Mouse (Mus musculus) forebrain, embryonic 15.5 days (tissue): Measurements from ENCODE around the gene Rgs17. TPM values are rescaled to one million over a fixed set of nuclear protein-coding genes. Genes with fewer than 3 reads are reported as not detected.
A peak's percentile ranks its signal among the peaks of the same experiment; 100 is the strongest.
"Not testable (repeated sequence)": the region's sequence is repeated elsewhere in the genome, so short reads cannot be mapped to it uniquely, and the experiment has no call there.

Experiments used
- ATAC-seq: fragments of 200-750 bp; cut with Nextera tagmentation; replicated peaks from 2 replicates; pipeline ENCODE4 v1.8.0; 2017; ENCODE audit warnings: mild to moderate bottlenecking, moderate TSS enrichment, moderate library complexity
- H3K27ac ChIP-seq: fragments of 300-500 bp; sonication (generic); replicated peaks from 2 replicates; pipeline ENCODE4 v1.5.1; 2015; ENCODE audit warnings: mild to moderate bottlenecking, inconsistent platforms
- H3K27me3 ChIP-seq: fragments of 300-500 bp; sonication (generic); 2 replicates; pipeline ENCODE4 v1.6.1; 2015; ENCODE audit warnings: inconsistent platforms
- H3K36me3 ChIP-seq: fragments of 300-500 bp; sonication (generic); 2 replicates; pipeline ENCODE4 v1.6.1; 2015; ENCODE audit warnings: mild to moderate bottlenecking, inconsistent platforms
- H3K4me1 ChIP-seq: fragments of 300-500 bp; sonication (generic); 2 replicates; pipeline ENCODE4 v1.6.1; 2015; ENCODE audit warnings: inconsistent platforms
- H3K4me2 ChIP-seq: fragments of 300-500 bp; sonication (generic); replicated peaks from 2 replicates; pipeline ENCODE4 v1.6.1; 2015; ENCODE audit warnings: mild to moderate bottlenecking, inconsistent platforms
- H3K4me3 ChIP-seq: fragments of 300-500 bp; sonication (generic); 2 replicates; pipeline ENCODE4 v1.5.1; 2015; ENCODE audit warnings: mild to moderate bottlenecking, inconsistent platforms
- H3K9ac ChIP-seq: fragments of 300-500 bp; sonication (generic); replicated peaks from 2 replicates; pipeline ENCODE4 v1.6.1; 2015; ENCODE audit warnings: mild to moderate bottlenecking, inconsistent platforms
- H3K9me3 ChIP-seq: fragments of 300-500 bp; sonication (generic); 2 replicates; pipeline ENCODE4 v1.6.1; 2016; ENCODE audit warnings: inconsistent platforms
- WGBS: fragments of 180-500 bp; shearing (Covaris S2); methylation state at CpG from one replicate; pipeline ENCODE4 v1.1.7; 2015; ENCODE audit warnings: mixed read lengths; 5-methylcytosine and 5-hydroxymethylcytosine counted together
- polyA plus RNA-seq: library from polyadenylated mRNA; unstranded; fragments of >200 nt; fragmentation: Nextera tagmentation; extraction: Ambion mirVana; gene quantifications from 2 replicates; pipeline ENCODE4 v1.2.1, GENCODE M21; 2015

Rgs17 gene
- 12.2 and 12.7 TPM in 2 replicates for polyA plus RNA-seq

GRCm38 (mm10) chr10:5922294-5922828 is at the start of gene Rgs17:
Rgs17 (minus strand) TSS chr10:5922400.
- WGBS, result under 1% methylated on average over 28 of the region's 35 CpGs
- peak within 1 kb of the TSS; percentile 87 for H3K9ac ChIP-seq
- no peaks in the 10 kb centered on the region for H3K36me3 ChIP-seq
- H3K27me3 ChIP-seq, result no peaks in the 10 kb centered on the region
- peaks cover 19% of the 10 kb centered on the region for H3K4me1 ChIP-seq
- H3K4me3 ChIP-seq, result peak within 1 kb of the TSS; percentile 93
- H3K9me3 ChIP-seq, result no peaks in the 10 kb centered on the region
- peak; percentile 95 for ATAC-seq
- peak within 1 kb of the TSS; percentile 74 for H3K27ac ChIP-seq
- peak within 1 kb of the TSS; percentile 79 for H3K4me2 ChIP-seq

GRCm38 (mm10) chr10:5967655-5968054 is 45.5 kb upstream of the Rgs17 start:
- no peak overlapping the region for H3K4me2 ChIP-seq
- ATAC-seq, result no peak
- H3K4me1 ChIP-seq, result no peaks in the 10 kb centered on the region
- no peaks in the 10 kb centered on the region for H3K9me3 ChIP-seq
- H3K27me3 ChIP-seq, result no peaks in the 10 kb centered on the region
- no peak overlapping the region for H3K9ac ChIP-seq
- no peak overlapping the region for H3K27ac ChIP-seq
- no peak overlapping the region for H3K4me3 ChIP-seq
- WGBS, result 81% methylated on average over 2 of the region's 2 CpGs
- no peaks in the 10 kb centered on the region for H3K36me3 ChIP-seq

- not testable (repeated sequence) for H3K4me2 ChIP-seq, H3K9ac ChIP-seq, ATAC-seq, H3K4me1 ChIP-seq, H3K27me3 ChIP-seq, H3K4me3 ChIP-seq, H3K36me3 ChIP-seq, H3K9me3 ChIP-seq, H3K27ac ChIP-seq
Observed at GRCm38 (mm10) chr10:5953787-5954186, 31.6 kb upstream of the Rgs17 start.

- Histone ChIP-seq H3K9me3 (no peaks in the 10 kb centered on the region), H3K36me3 (no peaks in the 10 kb centered on the region), H3K4me2 (no peak overlapping the region), H3K27ac (no peak overlapping the region), H3K27me3 (no peaks in the 10 kb centered on the region), H3K9ac (no peak overlapping the region), H3K4me1 (peaks cover 19% of the 10 kb centered on the region), H3K4me3 (no peak overlapping the region)
- 90% methylated on average over 5 of the region's 5 CpGs for WGBS
- ATAC-seq, result no peak
Observed at GRCm38 (mm10) chr10:5924261-5924660, 2.1 kb upstream of the Rgs17 start.

- ATAC-seq, result 0 out of 2 replicates have a peak, but pooled peaks have one; percentile 8
- Histone ChIP-seq H3K4me3 (no peak overlapping the region), H3K27me3 (no peaks in the 10 kb centered on the region), H3K36me3 (no peaks in the 10 kb centered on the region), H3K4me1 (peaks cover 19% of the 10 kb centered on the region), H3K9me3 (no peaks in the 10 kb centered on the region), H3K9ac (no peak overlapping the region), H3K27ac (no peak overlapping the region), H3K4me2 (no peak overlapping the region; the same call in 1 of the 2 replicates)
- WGBS, result 10% methylated on average over 9 of the region's 9 CpGs
Observed at GRCm38 (mm10) chr10:5923096-5923495, 896 bp upstream of the Rgs17 start.

GRCm38 (mm10) chr10:5921771-5922170 is 429 bp downstream of the Rgs17 start:
- H3K9me3 ChIP-seq, result no peaks in the 10 kb centered on the region
- H3K4me3 ChIP-seq, result peak overlapping the region; percentile 93
- ATAC-seq, result peak; percentile 54
- WGBS, result under 1% methylated on average over 31 of the region's 31 CpGs
- H3K4me1 ChIP-seq, result peaks cover 19% of the 10 kb centered on the region
- peak overlapping the region; percentile 74 for H3K27ac ChIP-seq
- H3K27me3 ChIP-seq, result no peaks in the 10 kb centered on the region
- H3K36me3 ChIP-seq, result no peaks in the 10 kb centered on the region
- peak overlapping the region; percentile 79 for H3K4me2 ChIP-seq
- H3K9ac ChIP-seq, result peak overlapping the region; percentile 87

- peak overlapping the region; percentile 93 for H3K4me3 ChIP-seq
- H3K4me1 ChIP-seq, result peaks cover 19% of the 10 kb centered on the region
- H3K9me3 ChIP-seq, result no peaks in the 10 kb centered on the region
- H3K4me2 ChIP-seq, result peak overlapping the region; percentile 79
- H3K27ac ChIP-seq, result peak overlapping the region; percentile 55; the same call in 1 of the 2 replicates
- ATAC-seq, result peak; percentile 23
- H3K9ac ChIP-seq, result peak overlapping the region; percentile 87
- no peaks in the 10 kb centered on the region for H3K36me3 ChIP-seq
- H3K27me3 ChIP-seq, result no peaks in the 10 kb centered on the region
- WGBS, result 2% methylated on average over 12 of the region's 12 CpGs
Observed at GRCm38 (mm10) chr10:5921031-5921551, 1.1 kb downstream of the Rgs17 start.

GRCm38 (mm10) chr10:5904399-5904798 is 17.8 kb downstream of the Rgs17 start:
- Histone ChIP-seq H3K27me3 (no peaks in the 10 kb centered on the region), H3K4me1 (peaks cover 4% of the 10 kb centered on the region; the same call in 1 of the 2 replicates), H3K9ac (no peak overlapping the region), H3K36me3 (no peaks in the 10 kb centered on the region), H3K27ac (no peak overlapping the region), H3K4me2 (no peak overlapping the region), H3K4me3 (no peak overlapping the region), H3K9me3 (no peaks in the 10 kb centered on the region)
- 90% methylated on average over 2 of the region's 2 CpGs for WGBS
- ATAC-seq, result no peak; the same call in 1 of the 2 replicates

GRCm38 (mm10) chr10:5901777-5902176 is 20.4 kb downstream of the Rgs17 start:
- 76% methylated on average over 4 of the region's 4 CpGs for WGBS

GRCm38 (mm10) chr10:5900731-5901130 is 21.5 kb downstream of the Rgs17 start:
- WGBS, result 84% methylated on average over 6 of the region's 6 CpGs

More at GRCm38 (mm10) chr10:5901777-5902176, 20.4 kb downstream of the Rgs17 start:
- Histone ChIP-seq H3K27me3 (no peaks in the 10 kb centered on the region), H3K9me3 (no peaks in the 10 kb centered on the region), H3K27ac (no peak overlapping the region), H3K4me3 (no peak overlapping the region), H3K9ac (no peak overlapping the region), H3K4me1 (peaks cover 4% of the 10 kb centered on the region; the same call in 1 of the 2 replicates), H3K36me3 (no peaks in the 10 kb centered on the region), H3K4me2 (no peak overlapping the region)
- no peak for ATAC-seq

GRCm38 (mm10) chr10:5877106-5877505 is 45.1 kb downstream of the Rgs17 start:
- Histone ChIP-seq H3K4me1 (no peaks in the 10 kb centered on the region), H3K4me2 (no peak overlapping the region), H3K27me3 (no peaks in the 10 kb centered on the region), H3K4me3 (no peak overlapping the region), H3K9me3 (no peaks in the 10 kb centered on the region), H3K9ac (no peak overlapping the region), H3K36me3 (no peaks in the 10 kb centered on the region), H3K27ac (no peak overlapping the region)
- WGBS, result 51% methylated on average over 3 of the region's 3 CpGs
- no peak for ATAC-seq

More at GRCm38 (mm10) chr10:5900731-5901130, 21.5 kb downstream of the Rgs17 start:
- H3K4me3 ChIP-seq, result no peak overlapping the region
- no peaks in the 10 kb centered on the region for H3K9me3 ChIP-seq
- H3K4me2 ChIP-seq, result no peak overlapping the region
- H3K36me3 ChIP-seq, result no peaks in the 10 kb centered on the region
- no peaks in the 10 kb centered on the region for H3K27me3 ChIP-seq
- H3K9ac ChIP-seq, result no peak overlapping the region
- no peak overlapping the region for H3K27ac ChIP-seq
- peaks cover 4% of the 10 kb centered on the region; the same call in 1 of the 2 replicates for H3K4me1 ChIP-seq
- 0 out of 2 replicates have a peak, but pooled peaks have one; percentile 23 for ATAC-seq

- no peak overlapping the region for H3K9ac ChIP-seq
- H3K4me3 ChIP-seq, result no peak overlapping the region
- H3K36me3 ChIP-seq, result no peaks in the 10 kb centered on the region
- H3K4me2 ChIP-seq, result no peak overlapping the region
- peaks cover 11% of the 10 kb centered on the region for H3K4me1 ChIP-seq
- no peak overlapping the region for H3K27ac ChIP-seq
- H3K9me3 ChIP-seq, result no peaks in the 10 kb centered on the region
- no peaks in the 10 kb centered on the region for H3K27me3 ChIP-seq
- no peak for ATAC-seq
- 47% methylated on average over 4 of the region's 4 CpGs for WGBS
Observed at GRCm38 (mm10) chr10:5871081-5871480, 51.1 kb downstream of the Rgs17 start.
